Mouse (Mus musculus) liver, adult 2 months (tissue): Measurements from ENCODE around the gene Slc35f5. TPM values are rescaled to one million over a fixed set of nuclear protein-coding genes. Genes with fewer than 3 reads are reported as not detected.

Experiments
- DNase-seq: peaks from one replicate; pipeline ENCODE4 v3.0.0-alpha.2; 2011; ENCODE audit warnings: low read depth, low spot score; ENCODE audit errors: extremely low read depth
- H3K27ac ChIP-seq: fragments of 200-500 bp; replicated peaks from 2 replicates; pipeline ENCODE4 v1.5.1; 2012; ENCODE audit warnings: low read depth, mild to moderate bottlenecking, control low read depth, inconsistent platforms, low read length; ENCODE audit not compliant: insufficient read depth
- H3K27me3 ChIP-seq: fragments of 200-500 bp; 2 replicates; pipeline ENCODE4 v1.6.1; 2012; ENCODE audit warnings: mild to moderate bottlenecking, moderate library complexity, low read length, inconsistent platforms; ENCODE audit not compliant: control insufficient read depth, insufficient read depth
- H3K36me3 ChIP-seq: fragments of 200-500 bp; 2 replicates; pipeline ENCODE4 v1.6.1; 2012; ENCODE audit warnings: low read length, inconsistent platforms; ENCODE audit not compliant: control insufficient read depth, insufficient read depth
- H3K4me1 ChIP-seq: fragments of 200-500 bp; 2 replicates; pipeline ENCODE4 v1.6.1; 2011; ENCODE audit warnings: low read length; ENCODE audit not compliant: control insufficient read depth, insufficient read depth
- H3K4me3 ChIP-seq: fragments of 200-500 bp; 2 replicates; pipeline ENCODE4 v1.5.1; 2011; ENCODE audit warnings: low read depth, mild to moderate bottlenecking, control low read depth, low read length, moderate library complexity; ENCODE audit not compliant: insufficient read depth
- H3K79me2 ChIP-seq: fragments of 200-500 bp; 2 replicates; pipeline ENCODE4 v1.6.1; 2012; ENCODE audit warnings: inconsistent platforms, mild to moderate bottlenecking, low read length, moderate library complexity; ENCODE audit not compliant: control insufficient read depth, insufficient read depth
- H3K9ac ChIP-seq: fragments of 200-500 bp; 2 replicates; pipeline ENCODE4 v1.6.1; 2012; ENCODE audit warnings: low read depth, mild to moderate bottlenecking, control low read depth, inconsistent platforms, low read length
- CTCF ChIP-seq: fragments of 200-500 bp; IDR thresholded peaks from 2 replicates; pipeline ENCODE4 v1.5.1; 2011; ENCODE audit warnings: low read depth, low read length, control low read depth
- POLR2A ChIP-seq: fragments of 200-500 bp; IDR thresholded peaks from 2 replicates; pipeline ENCODE4 v1.6.1; 2011; ENCODE audit warnings: low read length, control low read depth; ENCODE audit not compliant: insufficient read depth; ENCODE audit errors: extremely low read depth
- WGBS: fragments of 180-500 bp; shearing (Covaris S2); methylation state at CpG from one replicate; pipeline ENCODE4 v1.1.7; 2018; 5-methylcytosine and 5-hydroxymethylcytosine counted together
- polyA plus RNA-seq: library from polyadenylated mRNA; depleted of rRNA; stranded (reverse); fragments of >200 nt; gene quantifications from 2 replicates; pipeline ENCODE4 v1.2.3, GENCODE M21; 2012; rRNA removed
- total RNA-seq: library from RNA; depleted of rRNA; stranded (reverse); fragments of >200 nt; gene quantifications from 2 replicates; pipeline ENCODE4 v1.2.3, GENCODE M21; 2014; rRNA removed

Gene Slc35f5
- total and polyA plus RNA-seq, 2 experiments, result 21.5 to 37.2 TPM

DNA sequence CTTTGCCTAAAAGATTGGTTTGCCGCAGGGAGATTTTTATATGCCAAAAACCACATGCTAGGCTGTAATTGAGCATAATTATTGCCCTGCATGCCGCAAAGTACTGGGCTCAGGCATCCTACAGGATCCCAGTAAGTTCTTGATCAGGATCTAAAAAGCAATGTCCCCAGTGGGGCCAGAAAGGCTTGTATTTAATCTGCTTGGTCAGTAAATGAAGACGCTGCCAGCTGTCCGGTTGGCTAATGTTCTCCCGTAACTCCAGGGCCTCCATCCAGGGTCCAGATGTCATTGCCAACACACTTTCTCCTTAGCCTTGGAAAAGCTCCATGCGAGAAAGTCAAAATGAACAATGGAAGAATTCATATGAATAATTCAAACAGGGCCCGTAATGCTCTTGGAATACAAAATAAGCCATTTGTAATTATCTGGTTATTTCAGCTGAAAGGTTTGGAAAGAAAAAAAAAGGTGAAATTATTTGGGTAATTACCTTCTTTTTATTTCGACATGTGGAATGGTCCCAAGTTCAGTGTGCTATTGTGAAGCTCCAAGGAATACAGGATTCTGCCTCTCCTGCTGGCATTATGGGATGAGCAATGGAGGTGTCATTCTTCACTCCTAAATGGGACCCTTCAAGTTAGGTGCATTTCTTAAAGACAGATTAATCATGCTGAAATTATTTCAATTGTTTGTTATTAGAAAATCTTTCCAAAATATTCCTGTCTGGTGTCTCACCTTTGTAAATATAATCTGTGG, 79.3 kb downstream of the Slc35f5 start:
- peak; percentile 48 for DNase-seq
- no peaks in the 10 kb centered on the region for H3K36me3 ChIP-seq
- WGBS, result 70% methylated on average over 8 of the region's 8 CpGs
- no peak overlapping the region for H3K4me3 ChIP-seq
- no peak overlapping the region for H3K9ac ChIP-seq
- no peaks in the 10 kb centered on the region for H3K4me1 ChIP-seq
- H3K27me3 ChIP-seq, result no peaks in the 10 kb centered on the region
- no peak overlapping the region for H3K27ac ChIP-seq
- TF ChIP-seq CTCF (no peak), POLR2A (no peak)
- H3K79me2 ChIP-seq, result no peaks in the 10 kb centered on the region

DNA sequence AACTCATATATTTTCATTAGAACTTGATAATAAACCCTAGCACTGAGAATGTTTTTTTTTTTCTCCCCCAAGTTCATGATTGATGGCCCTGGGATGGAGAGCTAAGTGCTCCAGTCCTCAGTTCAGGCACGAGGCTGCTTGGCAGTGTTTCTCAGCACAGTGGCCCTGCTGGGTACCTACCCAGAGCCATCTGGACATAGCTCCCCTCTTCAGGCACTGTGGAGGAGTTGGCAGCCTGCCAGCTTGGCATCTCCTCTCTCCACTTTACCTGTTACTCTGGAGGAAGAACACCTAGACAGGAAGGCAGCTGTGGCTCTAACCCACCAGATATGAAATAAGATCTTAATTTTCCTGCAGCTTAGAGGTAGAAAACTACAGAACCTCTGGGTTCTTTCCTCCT, 83.2 kb downstream of the Slc35f5 start:
- H3K4me1 ChIP-seq, result no peaks in the 10 kb centered on the region
- no peak for DNase-seq
- H3K36me3 ChIP-seq, result no peaks in the 10 kb centered on the region
- no peak overlapping the region for H3K4me3 ChIP-seq
- 68% methylated on average over 1 of the region's 1 CpGs for WGBS
- TF ChIP-seq CTCF (no peak), POLR2A (no peak)
- no peaks in the 10 kb centered on the region for H3K27me3 ChIP-seq
- H3K79me2 ChIP-seq, result no peaks in the 10 kb centered on the region
- H3K9ac ChIP-seq, result no peak overlapping the region
- no peak overlapping the region for H3K27ac ChIP-seq

Other genes starting within 250 kb of the Slc35f5 start
- 77.0 and 84.1 TPM in 2 replicates for gene Actr3, start 124.9 kb upstream of the Slc35f5 start, total RNA-seq
- gene Actr3, start 124.9 kb upstream of the Slc35f5 start, polyA plus RNA-seq, result 15.5 and 16.0 TPM in 2 replicates
- gene Gpr39, start 116.4 kb downstream of the Slc35f5 start, total RNA-seq, result 3.6 and 3.7 TPM in 2 replicates
- 5.2 and 5.7 TPM in 2 replicates for gene Gpr39, start 116.4 kb downstream of the Slc35f5 start, polyA plus RNA-seq